Mouse (Mus musculus): ENCODE measurements around the gene Tenm4. TPM values are rescaled to one million over a fixed set of nuclear protein-coding genes. Genes with fewer than 3 reads are reported as not detected.

Gene Tenm4
- polyA plus RNA-seq, 1 experiment, result 0.79 TPM

- Histone ChIP-seq H3K4me3 (ENCODE audit: low read depth, low read length) (no peak overlapping the region), H3K27ac (ENCODE audit: insufficient read depth, low read depth, low read length) (no peak overlapping the region), H3K36me3 (ENCODE audit: control insufficient read depth, insufficient read depth, low read length) (no peaks in the 10 kb centered on the region), H3K4me1 (ENCODE audit: control insufficient read depth, insufficient read depth, insufficient read length, low read length) (no peaks in the 10 kb centered on the region), H3K27me3 (ENCODE audit: control insufficient read depth, insufficient read depth, low read length) (no peaks in the 10 kb centered on the region)
- WGBS, result 81% methylated on average over 9 of the region's 9 CpGs
- TF ChIP-seq CTCF (IDR thresholded peaks at IDR 0.05; ENCODE audit: extremely low read depth, insufficient read length, insufficient replicate concordance, low read depth, low read length) (no peak), POLR2A (IDR thresholded peaks at IDR 0.05; ENCODE audit: low read depth, low read length) (no peak)
These were observed 424.7 kb downstream of the Tenm4 start for GRCm38 (mm10) chr7:96595535-96596295.

DNA sequence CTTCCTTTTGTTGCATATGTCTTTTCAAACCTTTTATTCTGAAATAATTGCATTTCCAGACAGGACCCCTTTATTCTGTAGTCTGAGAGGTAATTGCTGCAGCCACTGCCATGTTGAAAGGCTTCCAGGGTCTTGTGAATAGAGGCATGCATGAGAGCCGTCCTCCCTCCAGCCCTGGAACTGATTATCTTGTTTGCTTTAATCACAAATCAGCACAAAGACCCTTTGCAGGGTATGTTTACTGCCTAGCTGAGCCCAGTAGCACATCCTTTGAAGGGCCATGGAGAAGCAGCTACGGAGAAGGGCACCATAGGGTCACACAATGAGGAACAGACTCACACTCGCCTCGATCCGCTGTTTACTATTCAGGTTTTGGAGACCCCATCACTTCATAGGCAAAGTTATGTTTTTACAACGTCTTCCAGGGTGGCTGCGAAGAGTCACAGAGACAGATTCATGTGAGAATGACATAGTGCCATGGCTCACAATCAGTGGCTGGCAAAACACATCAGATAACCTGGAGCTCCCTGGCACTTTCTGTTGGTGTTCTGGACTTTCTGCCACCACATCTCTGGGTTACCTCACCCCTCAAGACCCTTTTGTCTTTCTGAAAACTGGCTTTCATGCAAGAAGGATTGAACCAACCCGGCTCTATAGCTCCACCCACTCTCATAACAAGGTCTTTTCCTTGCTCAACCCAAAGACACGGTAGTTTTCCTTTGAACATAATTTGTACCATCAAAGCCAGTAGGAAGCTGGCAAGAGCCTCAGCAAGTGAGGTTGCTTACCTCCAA is 425.6 kb downstream of the Tenm4 start:
- H3K4me3 ChIP-seq (ENCODE audit: low read depth, low read length), result no peak overlapping the region
- 55% methylated on average over 9 of the region's 9 CpGs for WGBS
- no peaks in the 10 kb centered on the region for H3K36me3 ChIP-seq (ENCODE audit: control insufficient read depth, insufficient read depth, low read length)
- no peak overlapping the region for H3K27ac ChIP-seq (ENCODE audit: insufficient read depth, low read depth, low read length)
- H3K27me3 ChIP-seq (ENCODE audit: control insufficient read depth, insufficient read depth, low read length), result no peaks in the 10 kb centered on the region
- H3K4me1 ChIP-seq (ENCODE audit: control insufficient read depth, insufficient read depth, insufficient read length, low read length), result no peaks in the 10 kb centered on the region
- TF ChIP-seq POLR2A (IDR thresholded peaks at IDR 0.05; ENCODE audit: low read depth, low read length) (no peak), CTCF (IDR thresholded peaks at IDR 0.05; ENCODE audit: extremely low read depth, insufficient read length, insufficient replicate concordance, low read depth, low read length) (no peak)

GRCm38 (mm10) chr7:96597871-96598270 is 426.8 kb downstream of the Tenm4 start:
- Histone ChIP-seq H3K4me1 (ENCODE audit: control insufficient read depth, insufficient read depth, insufficient read length, low read length) (no peaks in the 10 kb centered on the region), H3K27ac (ENCODE audit: insufficient read depth, low read depth, low read length) (no peak overlapping the region), H3K27me3 (ENCODE audit: control insufficient read depth, insufficient read depth, low read length) (no peaks in the 10 kb centered on the region), H3K36me3 (ENCODE audit: control insufficient read depth, insufficient read depth, low read length) (no peaks in the 10 kb centered on the region), H3K4me3 (ENCODE audit: low read depth, low read length) (no peak overlapping the region)
- TF ChIP-seq POLR2A (IDR thresholded peaks at IDR 0.05; ENCODE audit: low read depth, low read length) (no peak), CTCF (IDR thresholded peaks at IDR 0.05; ENCODE audit: extremely low read depth, insufficient read length, insufficient replicate concordance, low read depth, low read length) (no peak)
- WGBS, result 91% methylated on average over 4 of the region's 4 CpGs

- 51% methylated on average over 3 of the region's 3 CpGs for WGBS
- no peak for TF ChIP-seq POLR2A (IDR thresholded peaks at IDR 0.05; ENCODE audit: low read depth, low read length)
- no peak for TF ChIP-seq CTCF (IDR thresholded peaks at IDR 0.05; ENCODE audit: extremely low read depth, insufficient read length, insufficient replicate concordance, low read depth, low read length)
- Histone ChIP-seq H3K36me3 (ENCODE audit: control insufficient read depth, insufficient read depth, low read length) (no peaks in the 10 kb centered on the region), H3K4me3 (ENCODE audit: low read depth, low read length) (no peak overlapping the region), H3K27me3 (ENCODE audit: control insufficient read depth, insufficient read depth, low read length) (no peaks in the 10 kb centered on the region), H3K27ac (ENCODE audit: insufficient read depth, low read depth, low read length) (no peak overlapping the region), H3K4me1 (ENCODE audit: control insufficient read depth, insufficient read depth, insufficient read length, low read length) (no peaks in the 10 kb centered on the region)
These were observed 428.0 kb downstream of the Tenm4 start for GRCm38 (mm10) chr7:96599081-96599480.

GRCm38 (mm10) chr7:96600381-96600941 is 429.4 kb downstream of the Tenm4 start:
- no peak overlapping the region for H3K4me3 ChIP-seq (ENCODE audit: low read depth, low read length)
- no peaks in the 10 kb centered on the region for H3K4me1 ChIP-seq (ENCODE audit: control insufficient read depth, insufficient read depth, insufficient read length, low read length)
- H3K27me3 ChIP-seq (ENCODE audit: control insufficient read depth, insufficient read depth, low read length), result no peaks in the 10 kb centered on the region
- 30% methylated on average over 5 of the region's 5 CpGs for WGBS
- TF ChIP-seq CTCF (IDR thresholded peaks at IDR 0.05; ENCODE audit: extremely low read depth, insufficient read length, insufficient replicate concordance, low read depth, low read length) (no peak), POLR2A (IDR thresholded peaks at IDR 0.05; ENCODE audit: low read depth, low read length) (no peak)
- no peak overlapping the region for H3K27ac ChIP-seq (ENCODE audit: insufficient read depth, low read depth, low read length)
- no peaks in the 10 kb centered on the region for H3K36me3 ChIP-seq (ENCODE audit: control insufficient read depth, insufficient read depth, low read length)

DNA sequence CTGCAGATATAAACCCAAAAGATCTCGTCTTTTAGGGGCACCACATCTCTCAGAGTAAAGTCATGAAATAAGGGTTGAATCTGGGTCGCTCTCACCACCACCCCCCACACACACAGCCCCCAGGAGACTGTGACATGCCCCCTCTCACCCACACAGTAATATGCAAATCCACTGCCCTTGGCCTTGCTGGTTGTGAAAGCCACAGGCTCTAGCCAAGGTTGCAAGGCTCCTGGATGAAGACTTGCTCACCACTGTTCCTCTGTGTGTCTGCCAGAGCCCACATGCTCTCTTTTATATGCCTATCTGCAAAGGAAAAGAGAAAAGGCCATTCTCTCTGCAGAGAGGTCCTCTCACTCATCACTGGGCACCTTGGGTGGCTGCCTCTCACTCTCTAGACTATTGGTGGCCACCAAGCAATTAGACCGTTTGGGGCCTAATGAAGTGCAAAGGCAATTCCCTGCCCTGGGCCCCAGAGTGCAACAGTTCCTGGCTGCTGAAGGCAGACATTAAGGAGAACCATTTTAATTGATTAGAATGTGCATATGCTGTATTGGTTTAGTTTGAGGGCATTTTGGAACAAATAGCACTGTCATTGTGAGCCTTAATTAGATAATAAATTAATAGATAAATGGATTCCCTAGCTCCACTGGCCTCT is 433.2 kb downstream of the Tenm4 start:
- WGBS, result 73% methylated on average over 3 of the region's 3 CpGs
- Histone ChIP-seq H3K27me3 (ENCODE audit: control insufficient read depth, insufficient read depth, low read length) (no peaks in the 10 kb centered on the region), H3K4me1 (ENCODE audit: control insufficient read depth, insufficient read depth, insufficient read length, low read length) (no peaks in the 10 kb centered on the region), H3K4me3 (ENCODE audit: low read depth, low read length) (no peak overlapping the region), H3K36me3 (ENCODE audit: control insufficient read depth, insufficient read depth, low read length) (no peaks in the 10 kb centered on the region), H3K27ac (ENCODE audit: insufficient read depth, low read depth, low read length) (no peak overlapping the region)
- TF ChIP-seq CTCF (IDR thresholded peaks at IDR 0.05; ENCODE audit: extremely low read depth, insufficient read length, insufficient replicate concordance, low read depth, low read length) (no peak), POLR2A (IDR thresholded peaks at IDR 0.05; ENCODE audit: low read depth, low read length) (no peak)
